Mouse (Mus musculus): Measurements from ENCODE around the gene Noc3l. TPM values are rescaled to one million over a fixed set of nuclear protein-coding genes. Genes with fewer than 3 reads are reported as not detected.

Gene Noc3l
- polyA plus RNA-seq, 1 experiment from 2014 or later, result 8.0 TPM

Other genes starting within 250 kb of the Noc3l start
- gene Tbc1d12, start 17.3 kb upstream of the Noc3l start, polyA plus RNA-seq (2015; fragmentation: Nextera tagmentation; extraction: Ambion mirVana), result 2.0 and 2.2 TPM in 2 replicates
- 46.2 and 46.5 TPM in 2 replicates for gene Hells, start 111.7 kb upstream of the Noc3l start, polyA plus RNA-seq (2015; fragmentation: Nextera tagmentation; extraction: Ambion mirVana)
- gene Cyp2c55, start 187.8 kb upstream of the Noc3l start, polyA plus RNA-seq (2015; fragmentation: Nextera tagmentation; extraction: Ambion mirVana), result not detected in 2 replicates
- not detected in 2 replicates for gene Cyp2c65, start 241.8 kb upstream of the Noc3l start, polyA plus RNA-seq (2015; fragmentation: Nextera tagmentation; extraction: Ambion mirVana)